Mouse (Mus musculus) liver, postnatal 0 days (tissue): ENCODE data around the gene Fam213a.

Experiments
- CTCF ChIP-seq: sonication (generic); IDR thresholded peaks from 2 replicates; pipeline ENCODE4 v1.5.1; 2016; ENCODE audit warnings: antibody characterized with exemption, low read depth
- EP300 ChIP-seq: IDR thresholded peaks from 2 replicates; pipeline ENCODE4 v1.6.1; 2016; ENCODE audit warnings: antibody characterized with exemption, low read depth, mild to moderate bottlenecking

- TF ChIP-seq EP300 (no peak), CTCF (no peak)
These were observed 28.0 kb downstream of the Fam213a start for GRCm38 (mm10) chr14:40985635-40986034.
